Mouse (Mus musculus): Measurements from ENCODE around the gene Clptm1. TPM values are rescaled to one million over a fixed set of nuclear protein-coding genes. Genes with fewer than 3 reads are reported as not detected.

The Clptm1 gene
- 10 to 100 TPM; 61.7 to 74.9 TPM for total RNA-seq (2021)
- polyA plus RNA-seq (2012; rRNA removed): 70.1 and 123 TPM in 2 replicates
- long read RNA-seq, full-length matches to known transcripts: 176 of 200 reads
- long read RNA-seq, partial matches to known transcripts: 11 of 200 reads
- long read RNA-seq, other reads (novel, unspliced or antisense): 13 of 200 reads

DNA sequence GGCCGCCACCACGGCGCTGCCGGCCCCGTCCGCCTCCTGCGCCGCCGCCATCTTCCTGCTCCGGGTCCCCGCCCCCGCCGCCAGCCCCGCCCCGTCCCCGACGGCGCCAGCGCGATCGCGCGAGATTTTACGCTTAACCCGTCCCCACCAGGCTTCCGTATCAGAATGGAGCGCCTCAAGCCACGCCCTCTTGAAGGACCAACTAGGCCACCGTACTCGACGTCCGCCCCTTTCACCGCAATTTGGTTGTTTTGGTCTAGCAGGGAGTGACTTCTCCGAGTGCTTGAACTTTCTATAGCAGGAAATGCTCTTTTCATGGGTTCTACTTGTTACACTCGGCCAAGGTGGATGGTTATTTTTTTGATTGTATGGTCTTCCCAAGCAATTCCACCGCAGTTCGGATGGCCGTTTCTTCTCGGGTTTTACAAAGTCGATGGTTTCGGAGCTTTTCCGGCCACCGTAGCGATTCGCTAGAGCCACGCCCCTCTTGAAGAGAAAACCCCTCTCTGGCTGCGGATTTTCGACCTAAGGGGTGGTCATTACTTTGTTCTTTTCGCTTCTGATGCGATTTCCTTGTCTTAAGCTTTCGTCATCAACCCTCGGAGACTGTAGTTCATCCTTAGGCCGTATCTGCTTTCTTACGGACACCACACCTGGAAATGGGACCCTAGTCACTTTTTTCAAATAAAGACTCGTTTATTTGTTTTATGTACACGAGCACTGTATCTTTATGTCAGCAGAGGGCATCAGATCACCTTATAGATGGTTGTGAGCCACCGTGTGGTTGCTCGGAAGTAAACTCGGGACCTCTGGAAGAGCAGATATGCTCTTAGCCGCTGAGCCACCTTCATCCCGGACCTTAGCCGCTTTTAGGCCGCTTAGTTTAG, at the start of gene Clptm1:
Gene Clptm1, minus strand, starts transcription at position 79 of the 887 bp plus-strand sequence.
- DNase-seq: peak; percentile 97
- TF ChIP-seq EP300 (IDR thresholded peaks at IDR 0.05; ENCODE audit: insufficient read depth, low read depth, low read length) (peak; percentile 83), CTCF (IDR thresholded peaks at IDR 0.05) (peak; percentile 47), POLR2A (IDR thresholded peaks at IDR 0.05; ENCODE audit: insufficient read depth, low read depth, low read length) (peak; percentile 79)
- Histone ChIP-seq H3K27me3 (ENCODE audit: control insufficient read depth, insufficient read depth, low read length) (no peaks in the 10 kb centered on the region), H3K79me2 (replicated peaks; ENCODE audit: control insufficient read depth, insufficient read depth, low read length) (peaks cover 14% of the 10 kb centered on the region), H3K4me3 (peak within 1 kb of the TSS; percentile 100), H3K4me1 (ENCODE audit: control insufficient read depth, insufficient read depth, low read length) (peaks cover 13% of the 10 kb centered on the region), H3K36me3 (ENCODE audit: control insufficient read depth, insufficient read depth, low read length) (no peaks in the 10 kb centered on the region), H3K9ac (ENCODE audit: low read depth, low read length) (peak within 1 kb of the TSS; percentile 94), H3K27ac (peak within 1 kb of the TSS; percentile 96)
- WGBS: under 1% methylated on average over 54 of the region's 63 CpGs
- intact Hi-C loops (cut with DNase I): loop anchor here (5.0 kb wide), 2 partner anchors 38 to 127 kb away; partner anchors contain the start of gene Relb

DNA sequence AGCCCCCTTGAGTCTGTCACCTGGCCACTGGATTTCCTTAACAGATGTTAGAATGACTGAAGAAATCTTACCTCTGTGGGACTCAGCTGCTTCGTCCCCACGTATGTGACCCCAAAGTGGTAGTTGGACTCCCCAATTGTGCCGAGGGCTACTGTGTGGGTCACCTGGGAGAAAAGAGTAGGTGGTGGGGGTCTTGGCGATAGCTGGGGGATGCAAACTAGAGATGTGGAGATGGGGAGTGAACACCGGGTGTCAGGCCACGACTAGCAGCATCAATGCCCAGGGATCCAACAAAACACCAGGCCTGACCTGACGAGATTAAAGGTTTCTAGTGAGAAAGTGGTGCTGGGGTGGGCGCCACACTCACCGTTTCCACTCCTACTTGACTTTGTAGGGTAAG, 48.8 kb upstream of the Clptm1 start:
- Histone ChIP-seq H3K79me2 (replicated peaks; ENCODE audit: control insufficient read depth, insufficient read depth, low read length) (no peaks in the 10 kb centered on the region), H3K4me1 (ENCODE audit: control insufficient read depth, insufficient read depth, low read length) (peaks cover 2% of the 10 kb centered on the region), H3K9ac (ENCODE audit: low read depth, low read length) (no peak overlapping the region), H3K4me3 (no peak overlapping the region), H3K27me3 (ENCODE audit: control insufficient read depth, insufficient read depth, low read length) (no peaks in the 10 kb centered on the region), H3K27ac (no peak overlapping the region), H3K36me3 (ENCODE audit: control insufficient read depth, insufficient read depth, low read length) (no peaks in the 10 kb centered on the region)
- TF ChIP-seq POLR2A (IDR thresholded peaks at IDR 0.05; ENCODE audit: insufficient read depth, low read depth, low read length) (no peak), EP300 (IDR thresholded peaks at IDR 0.05; ENCODE audit: insufficient read depth, low read depth, low read length) (no peak), CTCF (IDR thresholded peaks at IDR 0.05) (no peak)
- 88% methylated on average over 9 of the region's 9 CpGs for WGBS
- intact Hi-C loops (cut with DNase I): loop anchor here (1.0 kb wide), 1 partner anchor 44 kb away; no protein-coding TSS in a partner anchor
- no peak for DNase-seq

DNA sequence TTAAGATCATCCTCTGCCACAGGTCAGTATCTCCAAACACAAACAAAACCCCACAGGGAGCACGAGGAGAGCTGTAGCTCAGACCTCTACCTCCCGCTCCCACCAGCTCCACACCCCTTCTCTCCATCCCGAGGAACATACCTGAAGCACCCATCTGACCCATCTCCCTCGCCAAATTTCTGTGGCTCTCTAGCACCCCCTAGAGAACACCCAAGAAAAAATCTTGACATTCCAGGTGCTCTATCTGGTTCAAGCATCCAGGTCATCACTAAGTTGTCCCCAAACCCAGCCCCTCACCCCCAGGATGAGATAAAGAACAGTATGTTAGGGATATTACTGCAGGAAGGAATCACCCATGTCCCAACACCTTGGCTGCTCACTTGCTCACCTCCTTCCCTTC, 48.4 kb upstream of the Clptm1 start:
- intact Hi-C loops (cut with DNase I): loop anchor here (1.0 kb wide), 1 partner anchor 44 kb away; no protein-coding TSS in a partner anchor
- Histone ChIP-seq H3K4me3 (no peak overlapping the region), H3K36me3 (ENCODE audit: control insufficient read depth, insufficient read depth, low read length) (no peaks in the 10 kb centered on the region), H3K79me2 (replicated peaks; ENCODE audit: control insufficient read depth, insufficient read depth, low read length) (no peaks in the 10 kb centered on the region), H3K9ac (ENCODE audit: low read depth, low read length) (no peak overlapping the region), H3K27ac (no peak overlapping the region), H3K27me3 (ENCODE audit: control insufficient read depth, insufficient read depth, low read length) (no peaks in the 10 kb centered on the region), H3K4me1 (ENCODE audit: control insufficient read depth, insufficient read depth, low read length) (peaks cover 2% of the 10 kb centered on the region)
- TF ChIP-seq POLR2A (IDR thresholded peaks at IDR 0.05; ENCODE audit: insufficient read depth, low read depth, low read length) (no peak), EP300 (IDR thresholded peaks at IDR 0.05; ENCODE audit: insufficient read depth, low read depth, low read length) (no peak), CTCF (IDR thresholded peaks at IDR 0.05) (peak; percentile 67)
- no peak for DNase-seq
- WGBS: 36% methylated on average over 4 of the region's 4 CpGs

DNA sequence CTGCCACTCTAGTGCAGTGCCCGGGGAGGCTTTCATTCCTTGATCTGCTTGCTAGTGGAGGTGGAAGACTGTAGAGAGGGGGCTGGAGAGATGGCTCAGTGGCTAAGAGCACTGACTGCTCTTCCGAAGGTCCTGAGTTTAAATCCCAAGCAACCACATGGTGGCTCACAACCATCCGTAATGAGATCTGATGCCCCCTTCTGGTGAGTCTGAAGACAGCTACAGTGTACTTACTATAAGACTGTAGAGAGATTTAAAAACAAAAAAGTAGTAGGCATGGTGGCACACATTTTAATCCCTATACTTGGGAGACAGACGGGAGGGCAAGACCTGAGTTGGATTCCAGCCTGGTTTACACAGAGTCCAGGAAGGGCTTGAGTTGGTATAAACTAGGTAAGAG, 47.6 kb upstream of the Clptm1 start:
- no peak overlapping the region for H3K9ac ChIP-seq (ENCODE audit: low read depth, low read length)
- peak; percentile 68 for TF ChIP-seq CTCF (IDR thresholded peaks at IDR 0.05)
- TF ChIP-seq POLR2A (IDR thresholded peaks at IDR 0.05; ENCODE audit: insufficient read depth, low read depth, low read length): no peak
- no peak for TF ChIP-seq EP300 (IDR thresholded peaks at IDR 0.05; ENCODE audit: insufficient read depth, low read depth, low read length)
- H3K4me3 ChIP-seq: no peak overlapping the region
- H3K27ac ChIP-seq: no peak overlapping the region
- no peak for DNase-seq
- WGBS: 57% methylated on average over 4 of the region's 4 CpGs
- intact Hi-C loops (cut with DNase I): no loop called here
- H3K79me2 ChIP-seq (replicated peaks; ENCODE audit: control insufficient read depth, insufficient read depth, low read length): no peaks in the 10 kb centered on the region
- no peaks in the 10 kb centered on the region for H3K36me3 ChIP-seq (ENCODE audit: control insufficient read depth, insufficient read depth, low read length)
- no peaks in the 10 kb centered on the region for H3K27me3 ChIP-seq (ENCODE audit: control insufficient read depth, insufficient read depth, low read length)
- H3K4me1 ChIP-seq (ENCODE audit: control insufficient read depth, insufficient read depth, low read length): peaks cover 2% of the 10 kb centered on the region

DNA sequence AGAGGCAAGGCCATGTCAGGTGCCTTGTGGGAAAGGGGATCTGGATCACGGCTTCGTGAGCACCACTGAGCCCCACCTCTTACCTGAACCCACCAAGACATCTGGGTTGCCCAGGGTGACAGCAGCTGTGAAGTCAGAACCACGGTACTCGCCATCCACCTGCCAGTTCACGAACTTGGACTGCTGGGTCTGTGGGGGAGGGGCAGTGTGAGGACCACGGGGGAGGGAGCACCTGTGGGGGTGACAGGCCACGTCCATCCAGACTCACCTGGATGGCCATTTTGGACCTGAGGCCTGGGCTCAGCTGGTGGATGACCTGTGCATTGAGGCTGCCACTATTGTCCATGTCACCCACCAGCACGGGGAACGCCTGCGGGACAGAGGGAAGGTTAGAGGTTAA, 45.8 kb upstream of the Clptm1 start:
- no peaks in the 10 kb centered on the region for H3K27me3 ChIP-seq (ENCODE audit: control insufficient read depth, insufficient read depth, low read length)
- H3K27ac ChIP-seq: no peak overlapping the region
- no peak overlapping the region for H3K9ac ChIP-seq (ENCODE audit: low read depth, low read length)
- no peak for DNase-seq
- no peaks in the 10 kb centered on the region for H3K79me2 ChIP-seq (replicated peaks; ENCODE audit: control insufficient read depth, insufficient read depth, low read length)
- H3K4me1 ChIP-seq (ENCODE audit: control insufficient read depth, insufficient read depth, low read length): peaks cover 2% of the 10 kb centered on the region
- no peaks in the 10 kb centered on the region for H3K36me3 ChIP-seq (ENCODE audit: control insufficient read depth, insufficient read depth, low read length)
- intact Hi-C loops (cut with DNase I): no loop called here
- TF ChIP-seq POLR2A (IDR thresholded peaks at IDR 0.05; ENCODE audit: insufficient read depth, low read depth, low read length) (no peak), EP300 (IDR thresholded peaks at IDR 0.05; ENCODE audit: insufficient read depth, low read depth, low read length) (no peak), CTCF (IDR thresholded peaks at IDR 0.05) (no peak)
- no peak overlapping the region for H3K4me3 ChIP-seq
- 90% methylated on average over 10 of the region's 10 CpGs for WGBS
